Mouse (Mus musculus): ENCODE results near the gene Rps8.

DNA sequence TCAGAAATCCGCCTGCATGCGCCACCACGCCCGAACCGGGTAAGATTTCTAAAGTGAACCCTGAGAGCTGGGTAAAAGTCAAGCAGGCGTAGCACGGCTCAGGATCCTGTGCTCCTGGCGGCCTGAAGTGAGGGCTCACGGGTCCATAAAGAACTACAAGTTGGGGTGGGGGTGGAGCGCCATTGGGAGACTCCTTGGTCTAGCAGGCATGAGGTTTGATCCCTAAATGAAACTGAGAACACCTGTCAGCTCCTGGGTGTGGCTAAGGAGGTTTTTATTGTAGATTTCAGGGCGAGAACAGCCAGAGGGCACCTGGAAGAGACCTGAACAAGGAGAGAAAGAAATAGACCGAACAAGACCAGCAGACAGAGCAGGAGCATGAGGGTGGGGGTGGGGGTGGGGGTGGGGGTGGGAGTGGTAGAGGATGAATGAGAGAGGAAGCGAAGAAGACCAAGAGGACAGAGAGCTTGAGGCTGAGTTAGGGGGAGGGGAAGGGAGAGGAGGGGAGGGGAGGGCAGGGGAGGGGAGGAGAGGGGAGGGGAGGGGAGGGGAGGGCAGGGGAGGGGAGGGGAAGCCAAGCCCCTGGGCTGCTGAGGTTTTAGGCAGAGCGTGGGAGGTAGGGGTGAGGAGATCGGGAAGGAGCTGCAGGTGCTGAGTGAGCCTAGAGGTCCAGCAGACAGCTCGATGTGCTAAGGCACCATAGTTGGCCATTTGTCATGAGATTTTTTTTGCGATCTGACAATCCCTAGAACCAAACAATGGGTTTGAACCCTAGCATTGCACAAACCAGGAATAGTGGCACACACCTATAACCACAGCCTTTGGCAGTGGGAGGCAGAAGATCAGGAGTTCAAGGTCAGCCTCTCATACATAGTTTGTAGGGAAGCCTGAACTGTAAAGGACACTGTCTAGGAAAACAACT, 17.5 kb downstream of the Rps8 start:
- TF ChIP-seq CHD1 (IDR thresholded peaks at IDR 0.05; ENCODE audit: low read depth, low read length) (no peak), POLR2A (IDR thresholded peaks at IDR 0.05; ENCODE audit: control insufficient read depth in 1 of 2, insufficient read depth in 1 of 2, low read depth in 1 of 2, low read length in 2 of 2, poor library complexity in 1 of 2) (no peak; a peak in 1 of 4 replicates), MYC (IDR thresholded peaks at IDR 0.05; ENCODE audit: low read depth, low read length) (no peak), CTCF (IDR thresholded peaks at IDR 0.05 in 2 of 3, conservative IDR thresholded peaks at IDR 0.05 in 1 of 3; ENCODE audit: control insufficient read depth in 1 of 3, insufficient read depth in 1 of 3, low read depth in 2 of 3, low read length in 3 of 3, poor library complexity in 1 of 3, severe bottlenecking in 1 of 3) (no peak), SIN3A (IDR thresholded peaks at IDR 0.05; ENCODE audit: low read length) (no peak), MAZ (IDR thresholded peaks at IDR 0.05; ENCODE audit: low read depth, low read length) (no peak), MAFK (IDR thresholded peaks at IDR 0.05; ENCODE audit: borderline replicate concordance, low read depth, low read length) (no peak), POLR2AphosphoS2 (IDR thresholded peaks at IDR 0.05; ENCODE audit: low read length) (no peak), USF1 (IDR thresholded peaks at IDR 0.05; ENCODE audit: low read depth, low read length) (no peak)

Measured in MEL (cell line).